Mouse (Mus musculus): Measurements from ENCODE around the gene Pomt2.

DNA sequence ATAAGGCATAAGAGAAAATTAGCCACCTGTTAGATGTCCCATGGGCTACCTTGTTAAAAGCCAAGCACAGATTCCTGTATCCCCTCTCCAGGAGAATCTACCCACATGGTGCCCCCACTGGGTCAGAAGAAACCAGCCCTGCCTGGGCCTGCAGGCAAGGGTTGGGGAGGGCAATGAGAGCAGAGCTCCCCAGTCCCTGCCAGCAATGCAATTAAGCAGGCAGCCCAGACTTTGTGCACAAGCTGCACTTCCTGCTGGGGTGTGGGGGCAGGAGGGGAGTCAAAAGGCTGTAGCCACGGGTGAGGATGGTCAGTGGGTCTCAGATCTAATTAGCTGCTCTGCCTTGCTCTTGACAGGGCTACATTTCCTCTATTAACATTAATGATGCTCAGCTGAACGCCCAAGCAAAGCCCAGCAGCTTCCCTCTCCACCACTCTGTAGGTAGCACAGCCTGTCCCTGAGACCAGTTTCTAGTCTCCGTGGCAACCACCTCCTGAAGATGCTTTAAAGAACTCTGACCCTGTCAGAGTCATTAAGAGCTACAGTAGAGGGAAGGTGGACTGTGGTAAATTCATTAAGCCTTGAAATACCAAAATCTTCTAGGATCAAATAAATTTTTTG is 40.3 kb downstream of the Pomt2 start:
- no peak for TF ChIP-seq CTCF (IDR thresholded peaks at IDR 0.05; ENCODE audit: control insufficient read depth, insufficient read depth, low read length)
- no peak for TF ChIP-seq POLR2A (IDR thresholded peaks at IDR 0.05; ENCODE audit: borderline replicate concordance, control insufficient read depth, low read depth, low read length)
